Mouse (Mus musculus) heart, embryonic 16.5 days (tissue): ENCODE measurements at regions not wholly inside any gene's neighbourhood (a gene's known extent, or its start where the extent isn't known, plus 50 kb on each side); places are given as distances from the start of the nearest gene placed in this dataset.

Source experiments
- ATAC-seq: fragments of 200-750 bp; cut with Nextera tagmentation; replicated peaks from 2 replicates; pipeline ENCODE4 v1.8.0; 2017; ENCODE audit warnings: moderate number of reproducible peaks; ENCODE audit not compliant: insufficient read depth, low FRiP score; ENCODE audit errors: extremely low read depth
- H3K27ac ChIP-seq: fragments of 300-500 bp; sonication (generic); 2 replicates; pipeline ENCODE4 v1.5.1; 2014; ENCODE audit warnings: mild to moderate bottlenecking, low read length, control low read depth, moderate library complexity
- H3K27me3 ChIP-seq: fragments of 300-500 bp; sonication (generic); 2 replicates; pipeline ENCODE4 v1.6.1; 2014; ENCODE audit warnings: low read length, mixed read lengths; ENCODE audit not compliant: control insufficient read depth, insufficient read depth
- H3K36me3 ChIP-seq: fragments of 300-500 bp; sonication (generic); 2 replicates; pipeline ENCODE4 v1.6.1; 2014; ENCODE audit not compliant: control insufficient read depth, insufficient read depth
- H3K4me1 ChIP-seq: fragments of 300-500 bp; sonication (generic); 2 replicates; pipeline ENCODE4 v1.6.1; 2014; ENCODE audit warnings: low read length, mixed read lengths; ENCODE audit not compliant: control insufficient read depth, insufficient read depth
- H3K4me2 ChIP-seq: fragments of 300-500 bp; sonication (generic); 2 replicates; pipeline ENCODE4 v1.6.1; 2014; ENCODE audit warnings: low read depth, mild to moderate bottlenecking, control low read depth, low read length
- H3K4me3 ChIP-seq: fragments of 300-500 bp; sonication (generic); 2 replicates; pipeline ENCODE4 v1.5.1; 2014; ENCODE audit warnings: mild to moderate bottlenecking, control low read depth, low read length
- H3K9ac ChIP-seq: fragments of 300-500 bp; sonication (generic); 2 replicates; pipeline ENCODE4 v1.6.1; 2014; ENCODE audit warnings: low read length, control low read depth
- H3K9me3 ChIP-seq: fragments of 300-500 bp; sonication (generic); replicated peaks from 2 replicates; pipeline ENCODE4 v1.6.1; 2016; ENCODE audit warnings: low read length; ENCODE audit not compliant: control insufficient read depth
- WGBS: fragments of 180-500 bp; shearing (Covaris S2); extraction: QIAGEN DNeasy Blood & Tissue Kit; methylation state at CpG from one replicate; pipeline ENCODE4 v1.1.7; 2014; 5-methylcytosine and 5-hydroxymethylcytosine counted together

GRCm38 (mm10) chr9:41849628-41850326, 274.3 kb downstream of the Sorl1 start:
- no peak overlapping the region for H3K27ac ChIP-seq
- WGBS: 70% methylated on average over 4 of the region's 4 CpGs
- H3K36me3 ChIP-seq: no peaks in the 10 kb centered on the region
- peaks cover 11% of the 10 kb centered on the region for H3K4me1 ChIP-seq
- no peak for ATAC-seq
- no peak overlapping the region for H3K4me3 ChIP-seq
- no peaks in the 10 kb centered on the region; the same call in 1 of the 2 replicates for H3K27me3 ChIP-seq
- no peak overlapping the region for H3K9ac ChIP-seq
- H3K9me3 ChIP-seq: no peaks in the 10 kb centered on the region
- no peak overlapping the region for H3K4me2 ChIP-seq

- no peak for ATAC-seq
- no peak overlapping the region for H3K4me3 ChIP-seq
- no peaks in the 10 kb centered on the region; the same call in 1 of the 2 replicates for H3K27me3 ChIP-seq
- no peak overlapping the region for H3K4me2 ChIP-seq
- no peaks in the 10 kb centered on the region for H3K36me3 ChIP-seq
- no peaks in the 10 kb centered on the region for H3K9me3 ChIP-seq
- 65% methylated on average over 3 of the region's 3 CpGs for WGBS
- no peak overlapping the region for H3K9ac ChIP-seq
- no peak overlapping the region for H3K27ac ChIP-seq
- peaks cover 11% of the 10 kb centered on the region for H3K4me1 ChIP-seq
Measured at GRCm38 (mm10) chr9:41844616-41845015, 279.5 kb downstream of the Sorl1 start.

GRCm38 (mm10) chr9:41834487-41835404, 289.4 kb downstream of the Sorl1 start:
- Histone ChIP-seq H3K4me2 (no peak overlapping the region), H3K4me3 (no peak overlapping the region), H3K36me3 (no peaks in the 10 kb centered on the region), H3K9ac (no peak overlapping the region), H3K9me3 (0 out of 2 replicates have a peak, but pooled peaks cover 5% of the 10 kb centered on the region), H3K27me3 (no peaks in the 10 kb centered on the region), H3K27ac (no peak overlapping the region), H3K4me1 (no peaks in the 10 kb centered on the region)
- no peak for ATAC-seq
- 68% methylated on average over 11 of the region's 11 CpGs for WGBS

DNA sequence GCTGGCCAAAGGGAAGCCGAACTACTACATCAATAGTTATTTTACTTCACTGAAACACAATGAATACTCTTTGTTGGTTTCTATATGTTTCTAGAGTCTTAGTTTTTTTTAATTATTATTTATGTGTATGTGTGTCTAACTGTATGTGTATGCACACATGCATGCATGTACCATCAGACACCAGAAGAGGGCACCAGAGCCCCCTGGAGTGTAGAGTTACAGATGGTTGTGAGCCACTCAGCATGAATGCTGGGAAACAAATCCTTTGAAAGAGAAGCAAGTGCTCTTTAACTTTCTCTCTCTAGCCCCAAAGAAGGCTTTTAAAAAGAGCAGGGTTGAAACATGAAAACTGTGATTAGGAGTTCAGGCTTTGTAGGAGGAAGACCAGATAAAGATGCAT, 290.7 kb downstream of the Sorl1 start:
- Histone ChIP-seq H3K4me1 (no peaks in the 10 kb centered on the region), H3K4me3 (no peak overlapping the region), H3K36me3 (no peaks in the 10 kb centered on the region), H3K4me2 (no peak overlapping the region), H3K27me3 (no peaks in the 10 kb centered on the region), H3K9ac (no peak overlapping the region), H3K27ac (no peak overlapping the region), H3K9me3 (0 out of 2 replicates have a peak, but pooled peaks cover 5% of the 10 kb centered on the region)
- 91% methylated on average over 1 of the region's 1 CpGs for WGBS
- ATAC-seq: no peak

DNA sequence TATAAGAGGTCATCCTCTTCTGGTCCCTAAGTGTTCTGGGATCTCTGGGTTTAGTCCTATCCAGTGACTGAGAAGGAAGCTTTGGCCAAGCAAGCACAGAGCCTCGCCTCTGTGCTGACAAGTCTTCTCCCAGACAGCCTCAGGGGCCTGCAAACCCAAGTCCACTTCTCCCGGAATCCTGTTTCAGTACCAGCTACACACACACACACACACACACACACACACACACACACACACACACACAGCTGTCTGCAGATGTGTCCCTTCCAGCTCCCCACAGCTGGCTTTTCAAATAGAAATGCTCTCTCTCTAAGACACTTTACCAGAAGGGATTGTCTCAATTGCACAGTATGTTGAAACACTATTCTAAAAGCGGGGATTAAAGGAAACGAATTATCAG, 296.7 kb downstream of the Sorl1 start:
- Histone ChIP-seq H3K4me1 (peaks cover 6% of the 10 kb centered on the region; the same call in 1 of the 2 replicates), H3K27me3 (no peaks in the 10 kb centered on the region), H3K4me2 (no peak overlapping the region), H3K4me3 (no peak overlapping the region), H3K9ac (no peak overlapping the region), H3K9me3 (no peaks in the 10 kb centered on the region), H3K27ac (no peak overlapping the region), H3K36me3 (no peaks in the 10 kb centered on the region)
- no peak for ATAC-seq
- WGBS: 58% methylated on average over 4 of the region's 4 CpGs

- H3K9ac ChIP-seq: no peak overlapping the region
- H3K27ac ChIP-seq: no peak overlapping the region
- H3K4me3 ChIP-seq: no peak overlapping the region
- no peak for ATAC-seq
- H3K4me2 ChIP-seq: no peak overlapping the region
- H3K36me3 ChIP-seq: no peaks in the 10 kb centered on the region
- H3K27me3 ChIP-seq: no peaks in the 10 kb centered on the region
- 63% methylated on average over 4 of the region's 4 CpGs for WGBS
- H3K9me3 ChIP-seq: no peaks in the 10 kb centered on the region
- peaks cover 6% of the 10 kb centered on the region; the same call in 1 of the 2 replicates for H3K4me1 ChIP-seq
Measured at GRCm38 (mm10) chr9:41821401-41821800, 302.7 kb downstream of the Sorl1 start.

DNA sequence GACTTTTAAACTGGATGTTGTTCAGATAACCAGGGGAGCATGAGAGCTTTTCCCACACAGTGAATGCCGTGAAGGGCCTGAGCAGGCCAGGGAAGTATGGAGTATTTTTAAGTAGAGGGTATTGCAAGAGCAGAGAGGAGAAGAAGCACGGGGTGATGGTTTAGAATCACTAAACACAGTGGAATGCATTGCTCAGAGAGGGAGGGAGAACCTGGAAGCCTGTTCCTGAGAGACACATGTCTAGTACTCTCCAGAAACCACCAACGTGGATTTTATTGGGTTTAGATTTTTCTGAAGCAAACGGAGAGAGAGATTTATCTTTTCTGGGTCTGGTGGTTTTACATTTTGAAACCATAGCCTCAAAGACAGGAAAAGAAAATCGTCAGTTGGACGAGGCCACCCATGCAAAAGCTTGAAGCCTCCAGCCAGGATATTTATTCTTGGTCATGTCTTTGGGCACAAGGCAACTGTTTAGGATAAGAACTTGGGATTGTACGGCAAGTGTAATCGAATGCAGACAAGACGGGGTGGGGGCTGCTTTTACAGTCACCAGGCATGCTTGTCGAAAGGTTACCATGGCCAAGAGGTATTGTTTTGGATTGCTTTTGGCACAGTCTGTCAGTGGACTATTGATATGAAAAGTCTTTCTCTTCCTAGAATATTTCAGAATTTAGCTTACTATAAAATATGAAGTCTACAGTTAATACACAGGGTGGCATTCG, 306.2 kb downstream of the Sorl1 start:
- 58% methylated on average over 11 of the region's 11 CpGs for WGBS

DNA sequence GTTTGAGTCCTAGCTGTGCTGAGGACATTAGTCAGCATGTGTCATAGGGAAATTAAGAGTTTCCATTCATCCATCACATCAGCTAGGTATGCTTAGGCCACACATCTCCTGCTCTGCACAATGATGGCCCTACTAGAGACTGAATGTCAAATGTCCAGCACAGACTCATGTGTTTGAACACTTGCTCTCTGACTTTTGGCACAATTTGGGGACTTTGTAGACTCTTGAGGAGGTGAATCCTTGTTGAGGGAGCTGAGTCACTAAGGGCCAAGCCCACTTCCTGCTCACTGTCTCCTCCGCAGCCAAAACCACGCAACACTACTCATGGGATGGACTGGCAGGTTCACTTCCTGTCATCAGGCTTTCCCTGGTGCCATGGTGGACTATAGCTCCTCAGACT, 308.2 kb downstream of the Sorl1 start:
- Histone ChIP-seq H3K9me3 (no peaks in the 10 kb centered on the region), H3K9ac (no peak overlapping the region), H3K4me3 (no peak overlapping the region), H3K4me2 (no peak overlapping the region), H3K27me3 (no peaks in the 10 kb centered on the region), H3K36me3 (no peaks in the 10 kb centered on the region), H3K27ac (no peak overlapping the region), H3K4me1 (no peaks in the 10 kb centered on the region)
- WGBS: 88% methylated on average over 2 of the region's 2 CpGs
- ATAC-seq: no peak

More for the DNA sequence above, 306.2 kb downstream of the Sorl1 start:
- Histone ChIP-seq H3K4me2 (no peak overlapping the region), H3K9me3 (no peaks in the 10 kb centered on the region), H3K36me3 (no peaks in the 10 kb centered on the region), H3K9ac (no peak overlapping the region), H3K4me1 (no peaks in the 10 kb centered on the region), H3K4me3 (no peak overlapping the region), H3K27ac (no peak overlapping the region; the same call in 1 of the 2 replicates), H3K27me3 (no peaks in the 10 kb centered on the region)
- ATAC-seq: no peak
